Mouse (Mus musculus) 3134 (cell line): ENCODE measurements at regions not wholly inside any gene's neighbourhood (a gene's known extent, or its start where the extent isn't known, plus 50 kb on each side); places are given as distances from the start of the nearest gene placed in this dataset.

Source experiments
- DNase-seq: peaks from one replicate; pipeline ENCODE4 v3.0.0-alpha.2; 2011; ENCODE audit warnings: low spot score; ENCODE audit not compliant: insufficient read length; ENCODE audit errors: extremely low read depth

DNA sequence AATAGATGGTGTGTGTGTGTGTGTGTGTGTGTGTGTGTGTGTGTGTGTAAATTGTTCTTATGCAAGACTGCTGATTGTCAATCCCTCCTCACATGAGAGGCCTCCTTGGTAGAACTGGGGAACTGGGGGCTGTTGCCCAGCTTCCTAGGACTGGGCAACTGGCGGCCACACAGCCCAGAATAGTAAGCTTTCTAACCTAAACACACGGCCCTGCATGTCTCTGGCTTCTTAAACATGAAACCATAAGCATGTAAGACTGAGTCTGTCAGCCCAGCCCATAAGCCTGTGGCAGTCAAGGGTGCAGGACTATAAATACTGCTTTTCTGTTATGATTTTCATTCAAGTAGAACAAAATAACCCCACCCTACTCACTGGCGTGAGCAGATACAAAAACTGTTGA, 60.7 kb downstream of the Ifng start:
- DNase-seq, result no peak

DNA sequence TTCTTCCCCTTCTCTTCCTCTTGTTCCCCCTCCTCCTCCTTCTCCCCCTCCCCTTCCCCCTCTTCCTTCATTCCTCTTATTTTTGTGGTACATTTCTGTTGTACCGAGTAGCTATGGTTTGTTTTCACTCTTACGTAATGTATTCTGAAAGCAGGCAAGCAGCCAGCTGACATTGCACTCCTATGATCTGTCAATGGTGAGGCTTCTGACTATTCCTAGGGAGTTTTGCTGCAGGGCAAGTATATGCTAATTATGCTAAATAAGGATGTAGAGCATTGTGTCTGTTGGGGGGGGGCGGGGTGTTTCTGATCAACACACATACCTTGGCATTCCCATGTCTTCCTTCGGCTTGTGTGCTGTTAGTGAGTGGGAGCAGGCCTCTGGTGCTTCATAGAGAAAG, 64.0 kb downstream of the Ifng start:
- DNase-seq, result no peak

DNA sequence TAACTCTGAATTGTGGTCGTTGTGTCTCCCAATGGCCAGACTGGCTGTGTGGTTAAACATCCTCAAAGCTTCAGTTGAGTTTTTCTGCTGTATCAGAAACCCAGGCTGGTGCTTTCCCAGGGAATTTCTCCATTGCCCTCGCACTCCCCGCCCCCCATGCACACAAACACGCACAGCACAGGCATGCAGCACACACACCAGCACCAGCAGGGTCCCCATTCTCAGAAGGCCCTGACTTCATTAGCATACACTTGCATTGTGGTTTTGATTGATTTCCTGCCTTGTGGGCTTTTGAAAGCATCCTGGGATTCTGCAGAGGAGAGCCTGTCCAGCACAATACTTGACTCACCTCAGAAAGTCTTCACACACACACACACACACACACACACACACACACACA, 65.3 kb downstream of the Ifng start:
- DNase-seq, result no peak

DNA sequence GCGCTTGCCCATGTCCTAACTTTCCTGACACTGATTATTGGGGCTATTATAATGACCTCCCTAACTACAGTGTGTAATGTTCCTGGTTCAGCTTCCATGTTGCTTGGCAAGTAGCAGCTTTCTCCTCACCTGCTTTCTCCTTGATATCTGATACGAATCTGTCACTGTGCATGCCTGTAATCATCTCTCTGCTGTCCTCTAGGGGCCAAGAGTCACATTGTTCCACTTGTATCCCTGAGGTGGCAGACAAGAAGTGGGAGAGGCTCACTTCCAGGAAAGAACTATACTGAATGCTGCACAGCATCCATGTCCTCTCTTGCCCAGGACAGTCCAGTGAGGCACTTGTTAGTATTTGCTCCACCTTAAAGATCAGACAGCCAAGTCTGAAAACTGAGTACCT, 66.8 kb downstream of the Ifng start:
- DNase-seq, result no peak

DNA sequence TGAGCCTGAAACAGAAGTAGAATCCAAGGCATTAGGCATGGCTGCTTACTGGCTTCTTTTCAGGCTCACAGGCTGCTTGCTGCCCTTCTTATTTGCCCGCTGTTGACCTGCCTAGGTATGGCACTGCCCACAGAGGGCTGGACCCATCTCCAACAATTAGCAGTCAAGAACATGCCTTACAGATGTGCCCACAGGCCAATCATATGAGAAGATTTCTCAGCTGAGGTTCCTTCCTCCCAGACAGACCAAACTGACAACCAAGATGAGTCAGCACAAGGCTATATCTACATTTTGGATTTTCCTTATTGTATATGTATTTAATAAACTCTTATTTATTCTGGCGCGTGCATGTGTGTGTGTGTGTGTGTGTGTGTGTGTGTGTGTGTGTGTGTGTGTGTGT, 76.0 kb downstream of the Ifng start:
- no peak for DNase-seq

DNA sequence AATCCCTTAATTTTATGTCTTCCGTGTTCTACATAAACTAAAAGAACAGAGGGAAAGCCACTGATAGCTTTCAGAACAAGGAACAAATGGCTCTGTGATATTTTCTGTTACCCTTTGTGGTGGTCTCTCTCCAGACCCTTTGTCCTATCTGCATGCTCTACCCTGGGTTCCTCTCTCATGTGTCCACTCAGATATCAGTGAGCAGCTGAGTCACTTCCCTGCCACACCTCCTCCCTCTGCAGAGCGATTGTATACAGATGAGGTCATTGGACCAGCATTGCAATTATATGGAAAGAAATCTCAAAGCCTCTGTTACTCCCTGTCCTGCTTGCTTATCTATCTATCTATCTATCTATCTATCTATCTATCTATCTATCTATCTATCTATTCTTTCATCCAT, 77.1 kb downstream of the Ifng start:
- DNase-seq, result no peak

DNA sequence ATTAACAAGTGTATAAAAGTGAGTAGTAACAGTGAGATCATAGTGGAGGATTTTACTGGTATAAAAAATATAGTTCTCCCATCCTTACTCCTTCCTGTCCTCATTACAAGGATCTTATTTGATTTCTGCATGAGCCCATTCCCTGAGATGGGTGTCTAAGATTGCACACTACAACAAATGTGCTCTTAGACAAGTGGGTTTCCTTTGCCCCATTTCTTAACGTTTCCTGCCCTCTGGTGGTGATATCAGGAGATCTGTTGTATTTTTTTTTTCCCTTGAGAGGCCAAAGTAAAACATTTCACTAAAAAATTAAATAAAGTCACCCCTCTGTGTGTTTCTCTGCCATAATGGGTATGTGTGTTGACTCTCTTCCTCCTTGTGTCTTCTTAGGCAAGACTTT, 105.1 kb downstream of the Ifng start:
- no peak for DNase-seq

DNA sequence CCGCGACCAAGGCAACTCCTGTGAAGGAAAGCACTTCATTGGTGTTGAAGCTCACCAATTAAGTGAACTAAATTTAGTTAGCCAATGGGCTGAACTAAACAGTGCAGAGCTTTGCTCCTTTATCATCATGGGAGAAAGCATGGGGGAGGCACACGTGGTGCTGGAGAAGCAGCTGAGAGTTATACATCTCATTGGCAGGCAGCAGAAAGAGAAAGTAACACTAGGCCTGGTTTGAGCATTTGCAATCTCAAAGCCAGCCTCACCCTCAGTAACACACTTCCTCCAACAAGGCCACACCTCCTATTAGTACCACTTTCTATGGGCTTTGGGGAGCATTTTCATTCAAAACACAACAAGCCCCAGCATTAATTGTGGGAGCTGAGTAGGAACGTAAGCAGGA, 109.4 kb downstream of the Ifng start:
- no peak for DNase-seq

DNA sequence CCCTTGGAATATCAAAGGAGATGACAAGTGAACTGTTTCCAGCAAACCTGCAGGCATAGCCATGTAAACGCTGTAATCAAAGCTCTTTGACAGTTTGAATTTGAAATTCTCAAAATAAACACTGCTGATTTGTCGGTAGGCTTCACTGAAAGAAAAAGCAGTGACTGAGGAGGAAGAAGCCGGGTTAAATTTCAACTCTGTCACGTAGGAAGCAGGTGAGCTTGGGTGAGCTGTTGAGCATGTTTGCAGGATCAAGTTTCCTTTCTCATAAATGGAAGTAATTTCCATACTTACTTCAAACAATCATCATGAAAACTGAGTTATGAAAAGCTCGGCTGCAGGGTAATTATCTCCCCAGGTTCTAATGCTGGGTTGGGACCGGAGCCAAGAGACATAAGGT, 118.0 kb downstream of the Ifng start:
- DNase-seq, result no peak

DNA sequence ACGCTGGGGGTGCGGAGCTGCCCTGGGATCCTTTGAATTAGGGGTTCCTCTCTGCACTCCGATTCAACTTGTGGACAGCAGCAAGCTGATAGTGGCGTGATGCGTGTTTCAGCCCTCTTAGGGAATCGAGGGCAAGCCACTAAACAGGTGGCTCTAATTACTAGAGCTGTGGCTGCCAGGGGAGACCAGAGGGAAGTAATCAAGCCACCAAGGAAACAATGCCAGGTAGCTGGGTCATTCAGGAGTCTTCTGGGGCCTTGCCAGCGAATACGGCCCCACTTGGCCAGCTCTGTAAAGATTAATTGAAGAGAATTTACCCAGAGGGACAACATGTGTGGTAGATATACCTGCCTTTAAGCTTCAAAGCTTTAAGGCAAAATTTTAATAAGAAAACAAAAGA, 123.2 kb downstream of the Ifng start:
- no peak for DNase-seq

DNA sequence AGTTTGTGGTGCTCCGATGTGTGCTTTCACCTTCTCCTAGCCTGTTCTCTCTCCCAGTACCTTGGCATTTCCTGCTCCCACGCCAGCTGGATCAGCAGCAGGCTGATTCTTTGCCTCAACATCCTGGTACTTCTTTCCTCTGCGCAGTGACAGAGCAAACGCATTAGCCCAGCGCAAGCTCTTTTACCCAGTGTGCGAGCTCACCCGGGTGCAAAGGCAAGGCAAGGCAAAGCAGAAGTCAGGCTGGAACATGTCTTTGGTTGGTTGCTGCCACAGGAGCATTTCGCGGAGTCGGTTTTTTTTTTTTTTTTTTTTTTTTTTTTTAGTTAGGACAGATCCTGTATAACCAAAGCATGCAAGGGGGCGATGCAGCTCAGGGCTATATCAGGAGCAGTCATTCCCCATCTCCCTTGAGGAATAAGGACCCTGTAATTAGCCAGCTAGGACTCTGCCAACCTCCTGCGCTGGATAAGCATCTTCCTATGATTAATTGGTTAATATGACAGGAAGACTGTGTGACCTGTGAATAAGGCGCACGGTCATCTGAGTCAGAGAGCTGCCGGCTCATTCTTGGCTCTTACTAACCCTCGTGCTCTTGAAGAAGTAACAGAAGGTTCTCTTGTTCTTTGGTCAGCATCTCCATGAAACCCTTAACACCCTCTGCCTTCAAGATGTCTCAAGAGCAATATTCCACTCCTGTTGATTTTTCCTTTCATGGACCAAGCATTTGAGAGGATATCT, 123.9 kb downstream of the Ifng start:
- peak; percentile 23 for DNase-seq

DNA sequence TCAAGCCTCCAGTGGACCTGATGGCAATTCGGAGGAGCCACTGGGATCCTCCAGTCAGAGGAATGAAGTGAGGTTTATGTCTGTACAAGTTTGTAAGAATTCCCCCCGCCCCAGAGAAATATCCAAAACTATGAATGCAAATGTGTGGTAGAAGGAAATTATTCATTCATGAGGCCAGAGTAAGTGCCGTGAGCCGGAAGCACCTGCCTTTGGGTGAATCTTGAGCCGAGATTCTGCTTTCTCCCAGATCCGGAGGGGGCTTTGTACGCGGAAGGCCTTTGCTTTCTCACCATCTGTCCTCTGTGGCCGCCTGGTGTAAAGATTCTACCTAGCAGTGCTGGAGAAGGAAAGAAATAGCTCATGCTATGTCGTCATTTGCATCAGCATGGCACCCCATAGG, 127.8 kb downstream of the Ifng start:
- no peak for DNase-seq

DNA sequence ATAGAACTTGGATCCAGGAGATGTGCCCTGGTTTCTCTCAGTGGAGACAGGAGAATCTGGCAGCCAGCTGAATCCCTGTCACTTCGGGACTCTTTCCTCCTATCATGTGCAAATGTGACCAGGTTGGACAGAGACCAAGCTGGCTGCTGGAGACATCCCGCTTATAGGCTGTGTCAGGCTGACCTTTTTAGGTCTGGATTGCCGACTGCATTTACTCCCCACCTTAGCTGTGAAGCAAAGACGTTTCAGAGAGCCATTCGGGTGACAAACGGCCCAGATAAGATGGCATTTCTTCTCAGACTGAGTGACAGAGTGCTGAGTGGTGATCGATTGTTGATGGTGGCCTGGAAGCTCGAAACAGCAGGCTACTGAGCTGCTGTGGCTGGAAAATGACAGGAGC, 128.6 kb downstream of the Ifng start:
- DNase-seq, result no peak

DNA sequence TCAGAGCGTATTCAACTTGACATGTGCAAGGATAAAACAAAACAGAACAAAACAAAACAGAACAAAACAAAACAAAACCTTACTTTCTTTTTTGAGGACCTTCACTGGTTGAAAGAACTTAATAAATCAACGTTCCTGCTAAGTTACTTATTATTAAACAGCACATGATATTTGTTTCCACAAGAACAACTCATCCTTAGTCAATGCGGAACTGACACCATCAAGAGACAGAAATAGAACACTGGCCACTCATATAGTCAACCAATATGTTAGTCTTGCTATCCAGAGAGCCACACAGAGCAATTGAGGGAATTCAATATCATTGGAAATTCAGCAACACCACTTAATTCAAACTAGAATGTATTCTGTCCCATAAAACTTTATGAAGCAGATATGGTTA, 132.4 kb downstream of the Ifng start:
- DNase-seq, result no peak

DNA sequence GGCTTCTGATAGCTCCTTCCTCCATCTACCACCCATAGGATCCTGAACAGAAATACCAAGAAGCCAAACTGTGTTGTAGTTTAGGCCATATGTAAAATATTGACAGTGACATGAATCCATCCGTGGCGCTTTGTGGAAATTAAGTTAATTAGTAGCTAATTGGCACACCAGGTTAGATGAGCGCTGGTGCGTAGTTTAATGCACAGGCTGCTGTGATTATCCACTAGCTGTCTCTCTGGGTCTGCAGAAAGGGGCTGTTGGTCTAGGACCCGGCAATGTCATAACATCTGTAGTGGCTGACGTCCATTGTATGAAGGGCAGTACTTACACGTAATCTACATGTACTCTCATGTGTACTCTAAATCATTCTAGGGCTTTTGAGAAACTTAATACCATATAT, 134.7 kb downstream of the Ifng start:
- no peak for DNase-seq

DNA sequence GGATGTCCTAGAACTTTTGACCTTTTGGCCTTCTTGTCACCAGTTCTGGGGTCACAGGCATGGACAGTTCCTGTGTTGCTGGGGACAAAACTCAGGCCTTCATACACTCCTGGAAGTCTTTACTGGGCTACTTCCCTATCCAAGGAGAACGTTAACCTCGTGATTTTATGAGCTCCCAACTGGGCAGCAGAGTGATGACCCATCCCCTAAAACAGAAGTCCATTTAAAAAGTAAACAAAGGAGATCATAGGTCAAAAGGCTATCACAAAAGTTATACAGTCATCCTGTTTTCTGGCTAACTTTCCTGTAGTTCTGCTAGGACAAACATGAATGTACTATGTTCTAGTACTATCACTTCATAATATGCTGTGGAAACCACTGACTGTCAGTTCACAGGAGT, 140.5 kb downstream of the Ifng start:
- no peak for DNase-seq

DNA sequence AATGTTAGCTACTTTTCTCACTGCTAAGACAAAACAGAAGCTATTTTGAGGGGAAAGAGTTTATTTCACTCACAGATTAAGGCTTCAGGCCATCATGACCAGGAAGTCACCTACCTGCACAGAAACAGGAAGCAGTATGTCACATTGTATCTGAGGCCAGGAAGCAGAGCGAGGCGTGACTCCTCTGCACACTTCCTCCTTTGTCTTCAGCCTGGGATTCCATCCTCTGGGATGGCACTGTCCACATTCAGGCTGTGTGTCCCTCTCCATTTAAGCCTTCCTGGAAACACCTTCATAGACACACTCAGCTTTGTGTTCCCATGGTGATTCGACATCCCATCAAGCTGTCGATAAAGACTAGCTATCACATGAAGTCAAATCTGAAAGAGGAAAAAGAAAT, 145.0 kb downstream of the Ifng start:
- no peak for DNase-seq

DNA sequence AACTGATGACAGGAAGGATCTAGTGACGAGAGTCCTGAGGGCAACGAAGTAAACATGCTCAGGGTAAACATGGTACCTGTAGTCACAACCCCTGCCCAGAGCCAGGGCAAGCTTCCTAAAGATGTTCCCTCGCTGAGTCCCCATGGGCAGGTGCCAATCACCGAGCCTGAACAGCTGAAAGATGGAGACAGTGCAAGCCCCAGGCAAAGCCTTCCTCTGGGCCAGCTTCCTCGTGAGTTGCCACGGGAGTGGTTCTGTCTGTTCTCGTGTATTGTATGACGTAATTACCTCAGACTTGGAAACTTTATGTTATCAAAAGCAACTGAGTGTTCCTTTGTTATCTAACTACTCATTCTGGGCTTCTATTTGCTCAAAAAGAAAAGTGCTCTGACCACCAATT, 147.4 kb downstream of the Ifng start:
- no peak for DNase-seq

DNA sequence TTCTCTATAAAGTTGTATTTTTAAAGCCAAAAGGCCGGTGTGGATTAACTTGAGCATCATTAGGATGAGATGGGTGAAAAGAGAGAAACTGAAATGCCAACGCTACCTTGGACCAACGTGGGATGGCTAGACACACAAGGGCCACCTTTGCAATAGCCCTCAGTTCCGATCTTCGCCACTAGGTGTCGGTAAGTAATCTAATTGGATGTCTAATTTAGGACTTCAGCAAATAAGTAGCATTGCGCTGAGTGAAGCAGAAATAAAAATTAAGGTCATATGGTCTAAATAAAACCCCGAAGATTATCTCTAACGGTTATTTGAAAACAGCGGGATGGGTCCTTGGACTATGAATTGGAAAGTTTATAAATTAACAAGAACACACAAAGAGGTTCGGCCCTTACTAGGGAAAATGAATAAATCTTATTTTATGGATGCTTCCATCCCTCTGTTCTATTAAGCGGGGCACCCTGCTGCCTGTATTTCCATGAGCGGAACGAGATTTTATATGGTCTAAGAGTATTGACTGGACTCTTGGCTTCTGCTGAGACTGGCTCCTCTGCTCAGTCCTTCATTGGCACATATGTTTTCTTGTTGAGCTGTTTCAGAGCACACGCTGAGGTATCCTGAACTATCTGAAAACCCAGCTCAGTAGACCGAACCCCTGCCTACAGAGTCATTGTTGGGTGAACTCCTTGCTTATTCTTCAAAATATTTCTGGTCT, 152.0 kb downstream of the Ifng start:
- DNase-seq, result peak; percentile 22

DNA sequence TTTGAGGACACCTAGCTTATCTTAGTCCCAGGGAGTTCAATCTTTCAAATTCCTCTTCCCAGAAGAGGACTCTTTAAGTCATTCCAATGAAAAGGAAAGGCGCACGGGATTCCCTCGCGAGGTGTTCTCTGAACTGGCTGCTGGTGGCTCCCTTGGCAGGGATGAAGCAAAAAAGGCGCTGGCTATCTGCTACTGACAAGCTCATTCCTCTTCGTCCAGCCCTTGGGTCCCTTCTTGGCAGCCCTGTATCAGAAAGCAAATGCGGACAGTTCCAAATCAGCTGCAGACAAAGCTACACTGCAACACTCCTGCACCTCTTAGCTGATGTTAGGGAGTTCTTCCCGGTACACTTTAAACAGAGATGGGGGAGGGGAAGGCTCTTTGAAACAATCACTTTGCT, 155.4 kb downstream of the Ifng start:
- no peak for DNase-seq

DNA sequence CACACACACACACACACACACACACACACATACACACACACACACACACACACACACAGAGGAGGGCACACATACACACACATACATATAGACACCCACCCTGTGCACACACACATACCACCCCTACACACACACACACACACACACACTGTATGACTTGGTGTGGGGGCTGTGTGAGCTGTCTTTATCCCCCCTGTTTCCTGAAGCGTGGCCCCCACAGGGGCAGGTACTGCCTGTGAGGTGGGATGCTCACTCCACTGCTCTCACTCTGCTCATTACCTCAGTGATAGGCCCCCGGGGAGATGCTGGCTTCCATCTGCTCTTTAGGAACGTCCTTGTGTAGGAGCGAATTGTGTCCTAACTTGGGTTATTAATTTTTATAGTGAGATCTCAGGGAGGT, 157.7 kb downstream of the Ifng start:
- DNase-seq, result no peak

DNA sequence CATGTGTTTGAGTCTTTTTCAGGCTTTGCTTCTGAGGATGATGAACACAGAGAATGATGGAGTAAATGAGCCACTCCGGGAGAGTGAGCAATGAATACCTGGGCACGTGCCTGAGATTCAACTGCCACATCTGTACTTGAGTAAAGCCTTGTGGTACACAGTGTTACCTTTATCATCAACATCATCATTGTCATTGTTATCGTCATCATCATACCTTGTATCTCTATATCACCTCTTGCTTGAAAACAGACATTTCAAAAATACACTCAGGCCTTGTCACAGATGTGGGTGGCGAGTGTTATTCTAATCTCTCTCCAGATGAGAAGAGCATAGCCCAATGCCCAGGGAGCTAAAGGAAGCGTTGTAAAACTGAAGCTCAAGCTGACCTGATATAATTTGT, 158.4 kb downstream of the Ifng start:
- DNase-seq, result no peak

DNA sequence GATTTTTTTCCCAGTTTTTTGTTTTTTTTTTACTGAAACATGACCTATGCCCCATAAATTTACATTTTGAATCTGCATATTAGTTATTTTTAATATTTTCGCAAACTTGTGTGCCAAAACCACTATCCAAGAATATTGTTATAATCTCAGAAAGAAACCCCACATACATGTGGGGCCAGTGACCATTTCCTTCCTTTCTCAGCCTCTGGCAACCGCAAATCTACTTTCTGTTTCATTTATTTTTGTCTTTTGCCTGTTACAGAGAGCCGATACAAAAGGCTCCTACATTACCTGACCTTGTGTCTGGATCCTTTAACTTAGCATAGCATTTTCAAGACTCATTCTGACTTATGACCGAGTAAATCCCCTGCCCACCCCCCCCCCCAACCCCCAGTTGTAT, 158.8 kb downstream of the Ifng start:
- DNase-seq, result no peak
